Mouse (Mus musculus): ENCODE data around the gene Qdpr. TPM values are rescaled to one million over a fixed set of nuclear protein-coding genes. Genes with fewer than 3 reads are reported as not detected.

Qdpr gene
- 10 to 100 TPM; 45.7 to 50.0 TPM for total RNA-seq (2021)
- long read RNA-seq, experiment 1, transcript Qdpr-201 (7 exons, 1,380 nt): major isoform, 40 of 47 reads
- long read RNA-seq, experiment 1, partial matches to known transcripts: 3 of 47 reads
- long read RNA-seq, experiment 1, other reads (novel, unspliced or antisense): 3 of 47 reads
- long read RNA-seq, experiment 2, transcript Qdpr-201 (7 exons, 1,380 nt): major isoform, 32 of 38 reads
- long read RNA-seq, experiment 2, partial matches to known transcripts: 1 of 38 reads
- long read RNA-seq, experiment 2, other reads (novel, unspliced or antisense): 5 of 38 reads

GRCm38 (mm10) chr5:45449831-45450716 lies at the start of gene Qdpr:
Gene Qdpr, minus strand, starts transcription at chr5:45450236.
- peak; percentile 96 for DNase-seq (ENCODE audit: low spot score)

- DNase-seq (ENCODE audit: low spot score): no peak
Observed at GRCm38 (mm10) chr5:45497564-45497963, 47.5 kb upstream of the Qdpr start.

GRCm38 (mm10) chr5:45496930-45497550 lies 47.0 kb upstream of the Qdpr start:
- no peak for DNase-seq (ENCODE audit: low spot score)

GRCm38 (mm10) chr5:45496479-45496878 lies 46.4 kb upstream of the Qdpr start:
- DNase-seq (ENCODE audit: low spot score): no peak

GRCm38 (mm10) chr5:45496042-45496441 lies 46.0 kb upstream of the Qdpr start:
- no peak for DNase-seq (ENCODE audit: low spot score)

- DNase-seq (ENCODE audit: low spot score): no peak
Observed at GRCm38 (mm10) chr5:45495429-45495975, 45.5 kb upstream of the Qdpr start.

GRCm38 (mm10) chr5:45494093-45494755 lies 44.2 kb upstream of the Qdpr start:
- DNase-seq (ENCODE audit: low spot score): no peak

GRCm38 (mm10) chr5:45493191-45494092 lies 43.4 kb upstream of the Qdpr start, which contains the start of gene Lap3:
Gene Lap3, plus strand, starts transcription at chr5:45493374.
- peak; percentile 99 for DNase-seq (ENCODE audit: low spot score)

GRCm38 (mm10) chr5:45491776-45492175 lies 41.7 kb upstream of the Qdpr start:
- DNase-seq (ENCODE audit: low spot score): no peak

- no peak for DNase-seq (ENCODE audit: low spot score)
Observed at GRCm38 (mm10) chr5:45483654-45484053, 33.6 kb upstream of the Qdpr start.

- no peak for DNase-seq (ENCODE audit: low spot score)
Observed at GRCm38 (mm10) chr5:45482607-45483006, 32.6 kb upstream of the Qdpr start.

GRCm38 (mm10) chr5:45481125-45481524 lies 31.1 kb upstream of the Qdpr start:
- no peak for DNase-seq (ENCODE audit: low spot score)

- no peak for DNase-seq (ENCODE audit: low spot score)
Observed at GRCm38 (mm10) chr5:45480066-45480465, 30.0 kb upstream of the Qdpr start.

GRCm38 (mm10) chr5:45477601-45478000 lies 27.6 kb upstream of the Qdpr start:
- DNase-seq (ENCODE audit: low spot score): no peak

- DNase-seq (ENCODE audit: low spot score): no peak
Observed at GRCm38 (mm10) chr5:45476288-45476687, 26.3 kb upstream of the Qdpr start.

GRCm38 (mm10) chr5:45475771-45476170 lies 25.7 kb upstream of the Qdpr start:
- no peak for DNase-seq (ENCODE audit: low spot score)

GRCm38 (mm10) chr5:45474758-45475157 lies 24.7 kb upstream of the Qdpr start:
- no peak for DNase-seq (ENCODE audit: low spot score)

- DNase-seq (ENCODE audit: low spot score): peak; percentile 56
Observed at GRCm38 (mm10) chr5:45474215-45474614, 24.2 kb upstream of the Qdpr start.

GRCm38 (mm10) chr5:45473521-45473920 lies 23.5 kb upstream of the Qdpr start:
- no peak for DNase-seq (ENCODE audit: low spot score)

- DNase-seq (ENCODE audit: low spot score): peak; percentile 20
Observed at GRCm38 (mm10) chr5:45472880-45473450, 22.9 kb upstream of the Qdpr start.
